Mouse (Mus musculus) kidney, embryonic 14.5 days (tissue): ENCODE measurements around the gene Cd244a. TPM values are rescaled to one million over a fixed set of nuclear protein-coding genes. Genes with fewer than 3 reads are reported as not detected.

Experiments used
- ATAC-seq: fragments of 200-750 bp; cut with Nextera tagmentation; 2 replicates; pipeline ENCODE4 v1.8.0; 2017; ENCODE audit warnings: moderate number of reproducible peaks, mild to moderate bottlenecking, moderate TSS enrichment, moderate library complexity; ENCODE audit not compliant: low FRiP score, low TSS enrichment
- H3K27ac ChIP-seq: fragments of 300-500 bp; sonication (generic); 2 replicates; pipeline ENCODE4 v1.5.1; 2014; ENCODE audit warnings: low read depth, mild to moderate bottlenecking, low read length, moderate library complexity, mixed read lengths
- H3K27me3 ChIP-seq: fragments of 300-500 bp; sonication (generic); 2 replicates; pipeline ENCODE4 v1.6.1; 2014; ENCODE audit warnings: mild to moderate bottlenecking, low read length; ENCODE audit not compliant: control insufficient read depth, insufficient read depth
- H3K36me3 ChIP-seq: fragments of 300-500 bp; sonication (generic); 2 replicates; pipeline ENCODE4 v1.6.1; 2014; ENCODE audit warnings: low read length, mixed read lengths; ENCODE audit not compliant: control insufficient read depth, insufficient read depth
- H3K4me1 ChIP-seq: fragments of 300-500 bp; sonication (generic); 2 replicates; pipeline ENCODE4 v1.6.1; 2014; ENCODE audit warnings: low read length, mixed read lengths; ENCODE audit not compliant: control insufficient read depth, insufficient read depth
- H3K4me2 ChIP-seq: fragments of 300-500 bp; sonication (generic); replicated peaks from 2 replicates; pipeline ENCODE4 v1.6.1; 2014; ENCODE audit warnings: low read depth, mild to moderate bottlenecking, low read length
- H3K4me3 ChIP-seq: fragments of 300-500 bp; sonication (generic); 2 replicates; pipeline ENCODE4 v1.5.1; 2014; ENCODE audit warnings: mild to moderate bottlenecking, low read length
- H3K9ac ChIP-seq: fragments of 300-500 bp; sonication (generic); 2 replicates; pipeline ENCODE4 v1.6.1; 2014; ENCODE audit warnings: low read depth, mild to moderate bottlenecking, low read length, moderate library complexity
- H3K9me3 ChIP-seq: fragments of 300-500 bp; sonication (generic); 2 replicates; pipeline ENCODE4 v1.6.1; 2016; ENCODE audit warnings: low read length; ENCODE audit not compliant: control insufficient read depth
- WGBS: fragments of 180-500 bp; shearing (Covaris S2); extraction: QIAGEN DNeasy Blood & Tissue Kit; methylation state at CpG from one replicate; pipeline ENCODE4 v1.1.7; 2014; 5-methylcytosine and 5-hydroxymethylcytosine counted together
- polyA plus RNA-seq: library from polyadenylated mRNA; unstranded; fragments of >200 nt; fragmentation: Nextera tagmentation; extraction: Ambion mirVana; gene quantifications from 2 replicates; pipeline ENCODE4 v1.2.1, GENCODE M21; 2014

Cd244a gene
- polyA plus RNA-seq, 1 experiment from 2014 or later, result not detected

DNA sequence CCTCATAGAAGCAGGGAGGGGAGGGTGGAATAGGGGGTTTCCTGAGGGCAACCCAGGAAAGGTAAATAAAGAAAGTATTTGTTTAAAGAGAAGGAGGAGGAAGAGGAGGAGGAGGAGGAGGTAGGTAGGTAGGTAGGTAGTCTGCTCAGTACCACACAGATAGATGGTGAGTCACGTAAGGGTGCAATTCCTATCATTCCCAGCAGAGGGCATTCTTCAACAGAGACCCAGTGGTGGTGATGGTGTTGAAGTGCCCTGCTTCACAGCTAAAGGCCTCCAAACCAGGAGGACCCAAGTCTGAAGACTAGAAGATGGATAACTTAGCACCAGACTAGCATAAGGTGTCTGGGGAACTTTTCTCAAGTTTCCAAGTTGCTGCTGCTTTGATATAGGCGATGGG is 51.0 kb downstream of the Cd244a start:
- H3K27me3 ChIP-seq, result no peaks in the 10 kb centered on the region
- H3K36me3 ChIP-seq, result no peaks in the 10 kb centered on the region
- WGBS, result 95% methylated on average over 2 of the region's 2 CpGs
- no peaks in the 10 kb centered on the region for H3K9me3 ChIP-seq
- no peak overlapping the region for H3K4me3 ChIP-seq
- H3K27ac ChIP-seq, result no peak overlapping the region
- H3K9ac ChIP-seq, result no peak overlapping the region
- no peak for ATAC-seq
- no peak overlapping the region for H3K4me2 ChIP-seq
- no peaks in the 10 kb centered on the region for H3K4me1 ChIP-seq

DNA sequence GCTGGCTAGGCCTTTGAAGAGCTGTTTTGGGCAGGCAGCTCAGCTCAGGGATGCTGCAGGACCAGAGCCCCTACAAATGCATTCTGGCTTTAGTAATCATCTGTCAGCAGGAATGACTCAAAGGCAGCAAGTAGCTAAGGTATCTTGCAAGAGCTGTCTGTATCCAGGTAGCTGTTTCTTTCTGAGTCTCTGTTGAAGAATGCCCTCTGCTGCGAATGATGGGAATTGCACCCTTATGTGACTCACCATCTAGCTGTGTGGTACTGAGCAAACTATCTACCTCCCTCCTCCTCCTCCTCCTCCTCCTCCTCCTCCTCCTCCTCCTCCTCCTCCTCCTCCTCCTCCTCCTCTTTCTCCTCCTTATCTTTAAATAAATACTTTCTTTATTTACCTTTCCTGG is 51.8 kb downstream of the Cd244a start:
- ATAC-seq, result no peak
- H3K27me3 ChIP-seq, result no peaks in the 10 kb centered on the region
- H3K4me1 ChIP-seq, result no peaks in the 10 kb centered on the region
- H3K27ac ChIP-seq, result no peak overlapping the region
- H3K9ac ChIP-seq, result no peak overlapping the region
- H3K9me3 ChIP-seq, result no peaks in the 10 kb centered on the region
- no peak overlapping the region for H3K4me3 ChIP-seq
- no peak overlapping the region for H3K4me2 ChIP-seq
- H3K36me3 ChIP-seq, result no peaks in the 10 kb centered on the region
- 28% methylated on average over 1 of the region's 1 CpGs for WGBS

- Histone ChIP-seq H3K4me1 (no peaks in the 10 kb centered on the region), H3K27me3 (no peaks in the 10 kb centered on the region), H3K9me3 (no peaks in the 10 kb centered on the region), H3K9ac (no peak overlapping the region), H3K27ac (no peak overlapping the region), H3K36me3 (no peaks in the 10 kb centered on the region), H3K4me2 (no peak overlapping the region), H3K4me3 (no peak overlapping the region)
- ATAC-seq, result no peak
- WGBS, result 38% methylated on average over 2 of the region's 2 CpGs
Observed at GRCm38 (mm10) chr1:171613962-171614361, 55.0 kb downstream of the Cd244a start.

DNA sequence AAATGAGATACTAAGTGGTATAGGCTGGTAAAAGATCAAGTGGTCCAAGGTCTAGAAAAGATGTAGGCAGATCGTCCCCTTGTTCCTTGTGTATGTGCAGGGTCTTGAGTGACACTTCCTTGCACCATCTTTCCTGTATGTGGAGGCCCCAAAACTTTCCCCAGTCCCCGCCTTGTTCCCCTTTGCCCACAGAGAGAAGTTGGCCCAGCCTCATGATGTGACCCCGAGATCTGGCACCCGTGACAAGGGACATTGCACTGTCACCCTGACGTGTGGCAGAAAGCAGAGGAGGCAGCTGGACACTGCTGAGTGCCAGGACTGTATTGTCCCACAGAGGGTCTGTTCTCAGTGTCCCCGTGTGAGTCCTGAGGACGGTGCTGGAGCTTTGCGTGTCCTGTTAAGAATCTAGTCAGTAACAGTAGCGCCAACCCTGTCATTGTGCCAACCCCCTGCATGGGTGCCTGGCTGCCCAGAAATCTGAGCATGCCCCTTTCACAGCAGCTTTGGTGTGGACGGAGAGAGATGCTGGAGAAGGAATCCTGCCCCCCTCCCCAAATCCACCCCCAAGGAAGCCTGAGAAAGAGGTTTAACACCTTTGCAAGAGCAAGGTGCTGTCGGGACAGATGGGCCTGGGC is 58.0 kb downstream of the Cd244a start:
- Histone ChIP-seq H3K27me3 (no peaks in the 10 kb centered on the region), H3K4me1 (no peaks in the 10 kb centered on the region), H3K27ac (no peak overlapping the region), H3K9me3 (no peaks in the 10 kb centered on the region), H3K36me3 (no peaks in the 10 kb centered on the region), H3K4me2 (no peak overlapping the region), H3K9ac (no peak overlapping the region), H3K4me3 (no peak overlapping the region)
- 70% methylated on average over 11 of the region's 11 CpGs for WGBS
- no peak for ATAC-seq

DNA sequence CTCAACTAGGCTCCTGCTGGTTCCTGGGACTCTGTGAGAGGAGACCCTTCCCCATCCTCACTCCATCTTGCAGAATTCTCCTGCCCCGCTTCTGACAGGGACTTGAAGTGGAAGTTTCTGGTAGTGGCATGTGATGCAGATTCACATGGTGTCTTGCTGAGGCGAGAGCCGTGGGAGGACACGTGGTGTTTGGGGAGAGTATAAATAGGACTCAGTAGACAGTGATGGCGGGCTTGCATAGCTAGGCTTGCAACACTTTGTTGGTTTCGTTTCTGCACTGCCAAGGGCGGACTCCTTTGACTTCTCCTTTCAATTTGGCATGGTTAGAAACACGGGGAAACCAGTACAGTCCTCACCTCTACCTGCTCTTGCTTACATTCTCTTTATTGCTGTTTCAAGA is 60.0 kb downstream of the Cd244a start:
- no peaks in the 10 kb centered on the region for H3K36me3 ChIP-seq
- 76% methylated on average over 8 of the region's 8 CpGs for WGBS

GRCm38 (mm10) chr1:171619645-171620044 is 60.7 kb downstream of the Cd244a start:
- Histone ChIP-seq H3K27ac (no peak overlapping the region), H3K4me2 (no peak overlapping the region), H3K4me1 (no peaks in the 10 kb centered on the region), H3K9ac (no peak overlapping the region), H3K9me3 (no peaks in the 10 kb centered on the region), H3K36me3 (no peaks in the 10 kb centered on the region), H3K4me3 (no peak overlapping the region), H3K27me3 (no peaks in the 10 kb centered on the region)
- no peak for ATAC-seq
- WGBS, result 85% methylated on average over 3 of the region's 3 CpGs

More for the DNA sequence above, 60.0 kb downstream of the Cd244a start:
- H3K27me3 ChIP-seq, result no peaks in the 10 kb centered on the region
- H3K4me2 ChIP-seq, result no peak overlapping the region
- ATAC-seq, result no peak
- no peaks in the 10 kb centered on the region for H3K9me3 ChIP-seq
- H3K4me3 ChIP-seq, result no peak overlapping the region
- no peaks in the 10 kb centered on the region for H3K4me1 ChIP-seq
- H3K9ac ChIP-seq, result no peak overlapping the region
- H3K27ac ChIP-seq, result no peak overlapping the region

- Histone ChIP-seq H3K4me1 (no peaks in the 10 kb centered on the region), H3K4me2 (no peak overlapping the region), H3K27ac (no peak overlapping the region), H3K9me3 (no peaks in the 10 kb centered on the region), H3K27me3 (no peaks in the 10 kb centered on the region), H3K4me3 (no peak overlapping the region), H3K9ac (no peak overlapping the region), H3K36me3 (no peaks in the 10 kb centered on the region)
- ATAC-seq, result no peak
- 93% methylated on average over 6 of the region's 6 CpGs for WGBS
Observed at GRCm38 (mm10) chr1:171620091-171620490, 61.1 kb downstream of the Cd244a start.

- no peaks in the 10 kb centered on the region for H3K36me3 ChIP-seq
- H3K9me3 ChIP-seq, result no peaks in the 10 kb centered on the region
- H3K4me1 ChIP-seq, result no peaks in the 10 kb centered on the region
- H3K27me3 ChIP-seq, result no peaks in the 10 kb centered on the region
- H3K27ac ChIP-seq, result no peak overlapping the region
- WGBS, result 84% methylated on average over 3 of the region's 3 CpGs
- no peak overlapping the region for H3K4me2 ChIP-seq
- ATAC-seq, result no peak
- H3K4me3 ChIP-seq, result no peak overlapping the region
- no peak overlapping the region for H3K9ac ChIP-seq
Observed at GRCm38 (mm10) chr1:171627801-171628200, 68.8 kb downstream of the Cd244a start.

DNA sequence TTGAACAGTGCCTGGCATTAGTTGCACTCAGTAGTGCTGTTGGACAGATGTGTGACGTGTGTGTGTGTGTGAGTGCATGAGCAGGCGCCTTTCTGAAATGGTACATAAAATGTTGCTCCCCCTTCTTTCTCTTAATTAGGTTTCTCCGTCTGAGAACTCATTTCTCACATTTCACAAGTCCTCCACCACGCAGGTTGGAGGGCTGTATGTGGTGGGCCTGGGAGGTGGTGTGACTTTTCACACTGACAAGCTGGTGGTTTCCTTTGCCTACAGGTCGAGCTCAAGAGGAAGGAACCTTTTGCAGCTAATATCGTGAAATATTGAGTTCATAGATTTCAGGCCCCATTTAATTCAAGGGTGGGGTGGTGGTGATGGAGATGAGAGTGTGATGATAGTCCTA is 70.2 kb downstream of the Cd244a start:
- Histone ChIP-seq H3K4me2 (no peak overlapping the region), H3K27ac (no peak overlapping the region), H3K36me3 (no peaks in the 10 kb centered on the region), H3K27me3 (no peaks in the 10 kb centered on the region), H3K4me3 (no peak overlapping the region), H3K4me1 (no peaks in the 10 kb centered on the region), H3K9me3 (no peaks in the 10 kb centered on the region), H3K9ac (no peak overlapping the region)
- 0 out of 2 replicates have a peak, but pooled peaks have one; percentile 39 for ATAC-seq
- 30% methylated on average over 6 of the region's 6 CpGs for WGBS
